Mouse (Mus musculus) cerebellum, adult 2 months (tissue): ENCODE results near the gene Pde7b.

Source experiments
- CTCF ChIP-seq: fragments of 200-500 bp; IDR thresholded peaks from 2 replicates; pipeline ENCODE4 v1.5.1; 2011; ENCODE audit warnings: low read depth, mild to moderate bottlenecking, control low read depth, low read length, moderate library complexity, borderline replicate concordance; ENCODE audit not compliant: insufficient read depth
- POLR2A ChIP-seq: fragments of 200-500 bp; IDR thresholded peaks from 2 replicates; pipeline ENCODE4 v1.6.1; 2011; ENCODE audit warnings: low read length, control low read depth, borderline replicate concordance; ENCODE audit not compliant: insufficient read depth

DNA sequence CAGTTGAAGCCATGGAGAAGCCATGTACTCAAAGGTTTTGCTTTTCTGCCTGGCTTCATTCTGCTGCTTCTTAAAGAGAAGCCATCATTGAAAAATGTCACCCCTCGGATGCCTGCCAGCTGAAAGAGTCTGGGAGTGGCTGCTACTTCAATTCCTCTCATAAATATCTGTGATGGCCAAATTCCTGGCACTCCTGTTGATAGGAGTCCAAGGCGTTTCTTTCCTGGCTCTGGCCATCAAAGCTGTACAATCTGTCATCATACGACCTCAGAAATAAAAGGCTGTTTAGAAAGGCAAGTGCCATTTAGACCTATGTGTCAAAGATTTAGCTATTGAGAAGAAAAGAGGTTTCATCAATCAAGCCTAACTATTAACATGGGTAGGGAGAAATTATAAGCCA lies 49.6 kb downstream of the Pde7b start:
- TF ChIP-seq POLR2A (no peak), CTCF (no peak)
